Mouse (Mus musculus): Measurements from ENCODE around the gene Exoc3l2.
A peak's percentile ranks its signal among the peaks of the same experiment; 100 is the strongest.

DNA sequence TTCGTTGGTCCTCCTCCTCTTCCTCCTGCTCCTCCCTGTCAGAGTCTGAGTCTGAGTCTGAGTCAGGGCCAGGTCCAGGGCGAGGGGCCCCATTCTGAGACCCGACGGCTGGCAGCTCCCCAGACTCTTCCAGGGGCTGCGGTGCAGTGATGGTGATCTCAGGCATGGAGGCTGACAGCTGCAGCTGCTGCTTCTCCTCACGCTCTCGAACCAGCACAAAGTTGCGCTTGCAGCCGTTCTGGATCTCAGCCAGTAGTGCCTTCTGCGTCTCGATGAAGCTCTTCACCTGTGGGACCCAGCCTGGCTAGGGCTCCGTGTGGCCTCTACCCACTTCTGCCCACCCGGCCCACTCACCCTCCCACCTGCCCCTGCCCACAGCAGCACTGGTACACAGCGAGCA is 69.1 kb downstream of the Exoc3l2 start:
- TF ChIP-seq POLR2A (IDR thresholded peaks at IDR 0.05; ENCODE audit: insufficient read length, low read depth) (no peak), MYOG (IDR thresholded peaks at IDR 0.05; ENCODE audit: control insufficient read depth in 1 of 3, insufficient read depth in 1 of 3, insufficient read length in 2 of 3, low read depth in 2 of 3) (peak in 2 of 3 experiments; percentile 62 to 90), E2F4 (IDR thresholded peaks at IDR 0.05; ENCODE audit: insufficient read depth) (no peak), POLR2AphosphoS2 (IDR thresholded peaks at IDR 0.05; ENCODE audit: insufficient read length, low read depth) (no peak), USF1 (IDR thresholded peaks at IDR 0.05; ENCODE audit: low read depth) (no peak), MAX (IDR thresholded peaks at IDR 0.05; ENCODE audit: low read depth) (no peak), MYOD1 (IDR thresholded peaks at IDR 0.05; ENCODE audit: control insufficient read depth in 1 of 3, insufficient read length in 2 of 3, low read depth in 2 of 3) (peak in 2 of 3 experiments; percentile 96), CEBPB (IDR thresholded peaks at IDR 0.05; ENCODE audit: insufficient read depth, poor library complexity, severe bottlenecking) (no peak), TCF12 (IDR thresholded peaks at IDR 0.05; ENCODE audit: insufficient read depth, poor library complexity, severe bottlenecking) (no peak), TCF3 (IDR thresholded peaks at IDR 0.05; ENCODE audit: insufficient read length, low read depth) (peak; percentile 54), REST (IDR thresholded peaks at IDR 0.05; ENCODE audit: insufficient read depth, insufficient read length) (no peak), SRF (IDR thresholded peaks at IDR 0.05; ENCODE audit: control insufficient read depth, insufficient read length, low read depth) (no peak)

Measured in myocyte (in vitro differentiated cells).